Mouse (Mus musculus): ENCODE data around the gene Slc12a6. TPM values are rescaled to one million over a fixed set of nuclear protein-coding genes. Genes with fewer than 3 reads are reported as not detected.

Slc12a6 gene
- polyA plus RNA-seq (2012; rRNA removed), result 23.4 and 25.2 TPM in 2 replicates

DNA sequence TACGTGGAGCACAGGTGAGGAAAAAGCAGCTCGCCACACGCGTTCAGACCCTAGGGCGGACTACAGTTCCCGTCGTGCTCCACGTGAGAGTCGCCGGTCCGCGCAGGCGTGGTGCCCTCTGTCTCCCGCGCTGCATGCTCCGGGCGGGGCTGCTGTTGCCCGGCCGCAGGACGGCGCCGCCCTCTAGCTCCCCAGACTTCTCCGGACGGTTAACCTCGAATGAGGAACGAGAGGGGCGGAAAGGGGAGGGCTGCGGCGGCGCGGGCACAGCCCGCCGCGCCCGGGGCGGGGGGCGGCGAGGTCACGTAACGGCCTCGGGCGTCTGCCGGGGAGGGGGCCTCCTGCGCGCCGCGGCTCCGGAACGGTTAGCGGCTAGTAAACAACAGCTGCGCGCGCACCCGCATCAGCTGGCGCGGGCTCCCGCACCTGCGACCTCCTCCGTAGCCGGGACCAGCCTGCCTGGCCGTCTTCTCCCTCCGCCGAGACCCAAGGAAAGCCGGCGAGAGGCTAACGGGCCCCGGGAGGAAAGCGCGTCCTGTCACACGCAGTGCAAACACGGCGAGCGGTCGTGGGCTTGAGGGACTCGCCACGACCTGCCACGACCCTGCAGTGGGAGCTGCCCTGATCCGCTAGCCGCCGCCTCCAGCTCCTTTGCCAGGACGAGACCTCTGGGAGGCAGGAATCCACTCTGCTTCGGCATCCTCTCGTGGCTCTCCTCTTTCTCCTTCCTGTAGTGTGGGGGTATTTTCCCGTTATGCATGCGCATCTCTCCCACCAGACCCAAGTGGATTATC lies at the start of gene Slc12a6:
Gene Slc12a6 (plus strand): TSS at position 378 of the 794 bp plus-strand sequence.
- no peak for DNase-seq (ENCODE audit: low read depth)

DNA sequence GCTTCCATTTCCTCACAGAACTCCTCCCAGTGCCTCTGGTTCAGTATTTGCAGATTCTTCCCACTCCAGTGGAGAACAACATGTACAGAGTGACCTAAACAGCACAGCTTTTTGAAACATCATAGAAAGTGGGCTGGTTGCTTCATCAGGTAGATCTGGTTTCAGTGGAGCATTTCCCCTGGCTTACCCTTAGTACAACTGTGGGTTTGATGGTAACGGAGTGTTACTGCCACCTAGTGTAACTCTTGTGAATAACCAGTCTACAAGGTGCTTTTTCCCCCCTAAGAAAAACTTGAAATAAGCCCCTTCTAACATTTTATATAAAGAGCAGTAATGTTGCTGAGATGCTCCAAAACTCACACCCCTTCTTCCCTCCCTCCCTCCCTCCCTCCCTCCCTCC lies 49.6 kb upstream of the Slc12a6 start:
- DNase-seq (ENCODE audit: low read depth), result no peak

DNA sequence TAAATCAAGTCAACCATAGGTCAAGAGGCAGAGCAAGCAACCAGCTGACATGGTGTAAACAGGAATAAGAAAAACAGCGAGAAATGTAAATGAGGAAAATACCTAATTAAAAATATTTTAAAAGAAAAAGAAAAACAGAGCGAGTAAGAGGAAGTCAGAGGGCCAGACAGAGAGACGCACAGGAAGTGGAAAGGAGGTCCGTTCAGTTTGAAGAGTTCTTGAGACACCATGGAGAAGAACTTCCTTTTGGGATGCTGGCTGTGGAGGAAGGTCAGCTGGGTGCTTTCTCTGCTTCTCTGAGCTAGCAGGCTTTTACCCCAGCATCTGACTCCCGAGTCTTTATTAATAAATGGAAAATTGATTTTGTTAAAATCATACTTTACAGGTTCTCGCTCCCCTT lies 48.0 kb upstream of the Slc12a6 start:
- DNase-seq (ENCODE audit: low read depth), result no peak

DNA sequence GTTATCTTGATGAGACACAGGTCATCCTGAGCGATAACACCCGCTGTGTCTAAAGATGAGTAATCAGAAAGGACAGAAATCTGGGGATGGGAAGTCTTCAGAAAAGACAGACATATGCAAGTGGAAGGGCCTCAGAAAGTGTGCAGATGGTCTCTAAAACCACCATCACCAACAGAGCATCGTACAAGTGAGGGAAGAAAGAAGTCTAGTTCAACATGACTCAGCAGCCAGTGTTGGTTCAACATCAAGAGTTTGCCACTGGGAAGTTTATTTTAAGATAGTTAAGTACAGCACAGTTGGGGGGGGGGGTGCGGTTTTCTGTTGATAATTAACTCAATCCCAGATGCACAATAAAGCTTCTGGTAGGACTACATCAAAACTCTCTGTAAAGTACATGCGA lies 44.7 kb upstream of the Slc12a6 start:
- no peak for DNase-seq (ENCODE audit: low read depth)

DNA sequence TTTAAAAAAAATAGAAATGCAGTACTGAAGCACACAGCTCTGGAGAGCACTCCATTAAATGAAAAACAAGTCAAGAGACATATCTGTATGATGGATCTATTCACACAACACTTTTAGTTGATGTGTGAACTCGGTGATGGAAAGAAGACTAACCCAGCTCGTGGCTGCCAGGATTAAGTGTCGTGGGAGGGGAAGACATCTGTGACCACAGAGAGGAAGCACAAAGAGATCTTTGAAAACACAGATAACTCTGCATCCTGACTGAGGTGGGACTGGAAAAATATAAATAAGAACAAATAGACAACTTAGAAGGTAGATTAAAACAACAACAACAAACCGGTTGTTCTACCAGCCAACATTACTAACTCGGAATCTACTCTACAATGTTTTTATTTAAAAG lies 43.0 kb upstream of the Slc12a6 start:
- no peak for DNase-seq (ENCODE audit: low read depth)

DNA sequence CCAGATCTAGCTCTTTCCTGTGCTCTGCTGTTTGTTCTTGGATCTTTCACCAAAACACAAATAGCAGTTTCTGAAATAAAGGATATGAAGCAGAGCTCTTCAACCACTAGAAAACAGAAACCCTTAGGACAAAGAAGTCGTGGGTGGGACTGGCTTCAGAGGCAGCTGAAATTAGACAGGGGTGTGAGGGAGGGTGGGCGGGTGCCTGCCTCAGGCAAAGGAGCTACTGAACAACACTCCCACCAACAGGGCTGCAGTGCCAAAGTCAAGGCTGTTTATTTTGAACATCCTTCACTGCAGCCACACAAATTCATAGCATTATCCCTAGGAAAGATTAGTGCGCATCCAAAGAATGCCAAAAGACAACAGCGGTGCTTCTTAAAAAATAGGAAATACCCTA lies 41.3 kb upstream of the Slc12a6 start:
- no peak for DNase-seq (ENCODE audit: low read depth)

DNA sequence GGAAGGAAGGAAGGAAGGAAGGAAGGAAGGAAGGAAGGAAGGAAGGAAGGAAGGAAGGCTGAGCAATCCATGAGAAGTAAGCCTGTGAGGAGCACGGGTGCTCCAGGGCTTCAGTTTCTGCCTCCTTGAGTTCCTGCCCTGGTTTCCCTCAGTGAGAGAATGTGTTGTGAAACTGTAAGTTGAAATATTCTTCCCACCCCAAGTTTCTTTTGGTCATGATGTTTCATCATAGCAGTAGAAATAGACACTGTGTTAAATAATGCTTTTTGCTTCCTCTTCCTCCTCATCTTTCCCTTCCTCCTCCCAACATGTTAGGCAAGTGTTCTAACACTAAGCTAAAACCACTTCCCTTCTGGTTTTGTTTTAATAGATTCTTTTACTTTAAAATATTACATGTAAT lies 33.0 kb upstream of the Slc12a6 start:
- DNase-seq (ENCODE audit: low read depth), result no peak

DNA sequence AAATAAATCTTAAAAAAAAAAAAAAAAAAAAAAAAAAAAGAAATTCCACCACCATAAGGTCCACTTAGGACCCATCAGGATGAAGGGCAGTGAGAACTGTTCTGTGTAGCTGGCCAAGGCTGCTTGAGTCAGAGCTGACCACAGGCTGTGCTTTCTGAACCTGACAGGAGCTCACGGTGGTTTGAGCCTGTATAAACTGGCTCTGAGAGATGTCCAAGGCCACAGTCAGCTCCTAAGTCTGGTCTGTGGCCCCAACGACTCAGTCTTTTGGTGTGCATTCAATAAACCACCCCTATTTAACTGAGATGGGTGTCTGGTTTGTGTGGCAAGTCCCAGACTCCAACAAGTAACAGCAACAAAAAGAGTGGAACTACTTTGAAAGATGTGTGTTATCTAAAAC lies 29.0 kb upstream of the Slc12a6 start:
- no peak for DNase-seq (ENCODE audit: low read depth)

DNA sequence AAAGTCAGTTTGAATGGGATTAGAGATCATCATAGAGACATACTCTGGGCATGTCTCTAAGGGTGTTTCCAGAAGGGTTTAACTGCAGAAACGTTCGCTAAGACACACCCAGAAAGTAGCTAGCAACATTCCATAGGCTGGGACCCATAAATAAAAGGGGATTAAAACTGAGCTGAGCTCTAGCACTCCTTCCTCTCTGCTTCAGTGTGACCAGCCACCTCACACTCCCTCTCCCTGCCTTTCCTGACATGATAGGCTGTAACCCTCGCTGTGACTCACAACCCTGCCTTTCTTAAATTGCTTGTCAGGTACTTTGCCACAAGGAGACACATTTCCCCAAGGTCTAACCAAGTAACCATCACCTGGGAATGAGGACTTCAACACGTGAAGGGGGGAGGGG lies 27.6 kb upstream of the Slc12a6 start:
- DNase-seq (ENCODE audit: low read depth), result no peak

DNA sequence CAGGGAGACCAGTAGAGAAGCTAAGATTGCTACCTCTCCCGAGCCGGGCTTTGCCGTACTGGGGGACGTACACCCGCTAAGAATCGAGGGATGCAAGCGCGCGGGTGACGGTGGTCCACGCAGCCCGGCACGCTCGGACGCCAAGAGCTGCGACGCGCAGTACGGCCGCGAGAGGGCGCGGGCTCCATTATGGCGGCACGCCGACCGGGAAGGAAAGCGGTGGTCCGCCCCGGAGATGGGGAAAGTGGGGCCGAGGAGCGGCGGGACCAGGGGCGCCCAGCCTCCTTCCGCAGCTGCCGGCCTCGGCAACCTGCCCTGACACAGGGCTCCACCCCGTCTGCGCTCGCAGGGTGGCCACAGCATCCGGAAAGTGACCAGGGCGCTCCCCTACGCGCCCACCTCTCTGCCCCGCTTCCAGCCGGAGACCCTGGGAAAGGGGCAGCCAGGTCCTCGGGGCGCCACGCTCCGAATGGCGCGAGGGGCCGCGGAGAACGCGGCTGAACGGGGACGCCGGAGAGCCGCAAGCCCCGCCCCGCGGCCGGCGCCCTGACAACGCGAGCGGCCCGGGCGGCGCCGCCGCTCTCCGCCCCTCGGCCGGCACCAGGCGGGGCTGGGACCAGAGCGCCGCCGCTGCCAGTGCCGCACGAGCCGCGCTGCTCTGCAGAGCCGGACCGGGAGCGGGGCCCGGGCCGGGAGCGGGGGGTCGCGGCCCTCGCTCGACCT lies 26.3 kb upstream of the Slc12a6 start, which contains the start of gene Lpcat4:
Gene Lpcat4 (plus strand): TSS at position 257 of the 723 bp plus-strand sequence.
- no peak for DNase-seq (ENCODE audit: low read depth)

DNA sequence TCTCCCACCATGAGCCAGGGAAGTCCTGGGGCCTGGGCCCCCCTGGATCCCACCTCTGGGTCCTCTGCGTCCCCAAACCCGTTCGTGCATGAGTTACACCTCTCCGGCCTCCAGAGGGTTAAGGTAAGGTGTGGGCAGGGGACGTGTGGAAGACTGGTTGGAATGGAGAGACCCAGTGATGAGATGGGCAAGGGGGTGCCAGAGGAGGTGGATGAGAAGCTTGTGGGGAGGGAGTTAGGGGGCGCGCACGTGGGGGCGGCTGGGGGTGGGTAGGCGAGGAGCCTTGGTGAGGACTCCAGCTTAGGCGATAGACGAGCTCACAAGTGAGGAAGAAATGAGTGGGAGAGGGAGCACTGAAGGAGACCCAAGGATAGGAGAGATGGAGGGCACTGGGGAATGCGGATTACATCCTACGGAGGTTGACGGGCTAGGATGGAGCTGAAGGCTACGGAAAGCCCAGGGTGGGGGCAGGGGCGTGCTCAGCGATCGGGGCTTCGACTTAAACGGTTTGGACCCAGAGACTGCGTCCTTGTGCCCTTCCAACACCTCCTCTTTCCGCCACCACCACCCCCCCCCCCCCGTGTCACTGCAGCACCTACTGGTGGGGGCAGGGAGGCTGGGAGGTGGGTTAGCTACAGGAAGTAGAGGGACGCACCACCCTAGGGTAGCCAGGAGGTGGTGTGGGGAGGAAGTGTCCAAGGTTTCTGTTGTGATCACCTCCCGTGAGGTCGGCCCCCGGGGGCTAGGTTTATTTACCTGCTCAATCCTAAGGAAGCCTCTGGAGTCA lies 25.5 kb upstream of the Slc12a6 start:
- DNase-seq (ENCODE audit: low read depth), result no peak

DNA sequence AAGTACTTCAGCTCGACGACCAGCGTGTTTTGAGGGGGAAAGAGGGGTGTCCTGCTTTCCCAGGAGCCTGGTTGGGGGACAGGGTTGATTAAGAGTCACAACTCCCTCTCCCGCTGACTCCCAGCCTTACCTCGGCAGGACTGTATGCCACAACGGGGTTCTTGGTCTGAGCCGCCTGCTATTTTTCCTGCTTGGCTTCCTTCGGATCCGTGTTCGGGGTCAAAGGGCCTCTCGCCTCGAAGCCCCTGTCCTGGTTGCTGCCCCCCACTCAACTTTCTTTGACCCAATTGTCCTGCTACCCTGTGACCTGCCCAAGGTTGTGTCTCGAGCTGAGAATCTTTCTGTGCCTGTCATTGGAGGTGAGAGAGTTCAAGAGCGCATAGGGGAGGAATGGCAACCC lies 23.8 kb upstream of the Slc12a6 start:
- DNase-seq (ENCODE audit: low read depth), result no peak

DNA sequence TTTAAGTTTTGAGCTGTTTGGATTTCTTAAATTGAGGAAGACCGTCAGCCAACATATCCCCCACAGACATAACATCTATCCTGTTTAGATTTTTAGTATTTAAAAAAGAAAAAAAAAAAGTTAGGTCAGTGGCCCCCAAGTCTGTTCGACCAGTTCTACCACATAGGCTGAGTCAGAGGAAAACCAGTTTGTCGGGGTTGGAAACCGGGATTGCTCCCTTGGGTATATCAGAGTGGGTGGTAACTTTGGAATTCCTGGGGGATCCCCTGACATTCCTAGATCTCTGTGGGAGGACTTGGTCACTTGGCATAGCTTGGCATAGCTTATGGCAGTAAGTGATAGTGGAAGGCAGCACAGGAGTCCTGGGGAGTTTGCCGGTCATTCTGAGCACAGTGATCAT lies 20.3 kb upstream of the Slc12a6 start:
- DNase-seq (ENCODE audit: low read depth), result no peak

DNA sequence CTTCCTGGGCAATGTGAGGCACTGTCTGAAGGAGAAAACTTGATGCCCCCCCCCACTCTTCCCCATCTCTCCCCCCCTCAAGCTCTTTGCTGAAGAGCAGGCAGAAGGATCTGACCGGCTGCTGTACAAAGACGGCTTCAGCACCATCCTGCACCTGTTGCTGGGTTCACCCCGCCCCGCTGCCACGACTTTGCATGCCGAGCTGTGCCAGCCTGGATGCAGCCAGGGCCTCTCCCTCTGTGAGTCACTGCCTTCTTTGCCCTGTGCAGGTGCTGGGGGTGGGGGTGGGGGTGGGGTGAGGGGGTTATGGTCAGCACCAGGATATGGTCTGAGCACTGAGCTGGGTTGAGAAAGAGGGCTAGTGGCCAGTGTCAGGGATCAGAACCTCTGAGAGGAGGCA lies 19.4 kb upstream of the Slc12a6 start:
- DNase-seq (ENCODE audit: low read depth), result no peak

DNA sequence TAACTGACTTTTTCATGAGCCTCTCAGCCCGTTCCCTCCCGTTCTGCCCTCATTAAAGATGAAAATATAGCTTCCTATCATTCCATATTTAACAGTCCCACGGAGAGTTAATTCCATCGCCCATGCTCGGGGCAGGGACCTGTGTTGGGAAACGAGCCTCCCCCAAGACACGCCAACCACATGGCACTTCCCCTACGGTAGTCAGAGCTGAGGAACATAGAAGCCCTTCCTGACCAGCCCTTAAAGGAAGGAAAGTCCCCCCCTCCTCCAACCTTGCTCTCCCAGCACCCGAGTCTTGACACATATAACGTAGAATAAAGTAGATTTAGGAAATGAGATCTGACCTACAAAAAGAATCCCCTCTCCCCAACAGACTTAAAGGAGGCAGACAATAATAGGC lies 18.3 kb upstream of the Slc12a6 start:
- DNase-seq (ENCODE audit: low read depth), result no peak

DNA sequence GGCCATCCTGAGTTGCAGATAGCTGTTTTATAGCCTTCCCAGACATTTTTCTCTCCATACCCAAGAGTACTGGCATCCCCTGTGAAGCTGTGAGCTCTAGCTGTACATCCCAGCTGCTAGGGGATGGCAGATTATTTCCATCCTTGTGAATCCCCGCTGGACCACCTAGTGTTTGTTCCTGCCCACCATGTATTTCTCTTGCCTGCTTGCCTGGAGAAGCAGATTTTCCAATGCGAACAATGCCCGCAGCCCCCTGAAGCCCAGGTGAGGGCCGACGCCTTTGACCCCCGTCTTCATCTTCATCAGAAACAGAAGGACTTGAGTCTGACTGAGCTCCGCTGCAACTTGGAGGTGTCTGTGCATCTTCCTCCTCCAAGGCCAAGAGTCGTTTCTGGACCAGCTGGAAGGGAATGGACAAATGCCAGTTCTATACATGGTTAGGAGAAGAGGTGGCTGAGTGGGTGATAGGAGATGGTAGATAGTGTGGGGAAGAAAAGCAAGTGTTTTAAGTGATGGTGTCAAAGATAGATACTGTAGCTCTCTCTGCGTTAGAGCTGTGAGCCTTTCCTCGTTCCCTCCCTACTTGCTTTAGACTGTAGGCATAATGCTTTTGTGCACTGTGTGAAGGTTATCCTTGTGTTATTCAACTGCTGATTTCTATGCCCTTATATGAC lies 15.7 kb upstream of the Slc12a6 start:
- no peak for DNase-seq (ENCODE audit: low read depth)

DNA sequence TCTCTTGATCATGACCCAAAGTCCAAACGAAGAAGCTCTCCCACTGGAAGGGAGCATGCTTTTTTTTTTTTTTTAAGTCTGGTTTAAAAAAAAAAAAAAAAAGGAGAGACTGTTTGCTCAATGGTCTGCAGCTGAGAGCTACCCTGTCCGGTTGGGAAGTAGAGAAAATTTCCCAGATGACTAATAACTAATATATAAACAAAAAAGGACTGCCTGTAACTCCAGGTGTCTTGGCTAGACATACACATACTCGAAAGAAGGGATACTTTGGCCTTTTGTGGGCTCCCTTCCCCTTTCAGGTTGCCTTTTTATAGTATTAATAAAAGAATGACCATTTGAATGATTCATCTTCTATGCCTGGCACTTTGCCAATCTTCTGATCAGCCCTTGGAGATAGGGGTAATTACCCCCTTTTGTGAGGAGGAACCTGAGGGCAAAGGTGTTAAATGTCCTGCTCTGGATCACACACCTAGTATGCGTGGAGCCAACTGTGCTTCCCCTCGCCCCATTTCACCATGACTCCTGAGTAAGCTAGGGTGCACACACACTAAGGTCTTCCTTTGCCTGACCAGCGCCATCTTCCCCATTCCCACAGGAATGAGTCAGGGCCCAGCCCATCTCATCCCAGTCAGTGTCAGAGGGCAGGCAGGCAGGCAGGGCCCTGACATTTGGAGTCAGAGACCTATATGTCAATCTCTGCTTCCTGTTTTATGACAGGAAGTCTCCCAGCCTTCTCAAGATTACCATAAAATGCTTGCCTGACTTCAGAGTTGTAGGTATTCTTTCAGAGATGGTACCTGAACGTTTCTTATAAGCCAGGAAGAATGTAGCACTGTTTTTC lies 10.7 kb upstream of the Slc12a6 start:
- no peak for DNase-seq (ENCODE audit: low read depth)

DNA sequence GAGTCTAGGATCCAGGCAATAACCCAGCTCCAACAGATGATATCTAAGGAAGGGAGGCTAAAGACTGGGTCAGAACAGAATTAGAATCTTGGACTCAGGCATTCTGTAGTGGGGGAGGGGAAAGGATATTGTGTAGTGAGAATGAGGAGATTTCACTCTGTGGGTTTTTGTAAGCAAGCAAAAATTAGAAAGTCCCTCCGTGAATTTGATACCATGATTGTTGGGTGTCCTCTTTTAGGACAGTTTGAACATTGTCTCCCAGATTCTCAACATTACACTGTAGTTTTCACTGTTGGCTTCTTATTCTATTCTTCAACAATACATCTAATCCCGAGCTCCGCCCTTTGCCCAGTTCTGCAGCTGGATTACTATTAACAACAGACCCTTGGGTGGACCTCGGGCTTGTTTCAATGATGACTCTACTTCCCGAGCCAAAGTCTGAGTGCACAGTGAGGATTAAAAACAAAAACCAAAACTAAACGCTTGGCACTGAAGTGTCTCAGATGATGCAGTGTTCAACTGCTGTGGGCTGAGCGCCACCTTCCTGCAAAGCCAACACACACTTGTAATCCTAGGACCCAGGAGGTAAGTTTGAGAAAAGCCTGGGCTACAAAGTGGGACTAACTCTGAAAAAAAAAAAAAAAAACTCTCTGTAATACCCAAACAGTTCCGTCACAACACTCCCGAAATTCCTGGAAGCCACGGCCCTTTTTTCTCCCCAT lies 6.2 kb upstream of the Slc12a6 start, which contains the start of gene Nutm1:
Gene Nutm1 (minus strand): TSS at position 51 of the 722 bp plus-strand sequence.
- DNase-seq (ENCODE audit: low read depth), result no peak

DNA sequence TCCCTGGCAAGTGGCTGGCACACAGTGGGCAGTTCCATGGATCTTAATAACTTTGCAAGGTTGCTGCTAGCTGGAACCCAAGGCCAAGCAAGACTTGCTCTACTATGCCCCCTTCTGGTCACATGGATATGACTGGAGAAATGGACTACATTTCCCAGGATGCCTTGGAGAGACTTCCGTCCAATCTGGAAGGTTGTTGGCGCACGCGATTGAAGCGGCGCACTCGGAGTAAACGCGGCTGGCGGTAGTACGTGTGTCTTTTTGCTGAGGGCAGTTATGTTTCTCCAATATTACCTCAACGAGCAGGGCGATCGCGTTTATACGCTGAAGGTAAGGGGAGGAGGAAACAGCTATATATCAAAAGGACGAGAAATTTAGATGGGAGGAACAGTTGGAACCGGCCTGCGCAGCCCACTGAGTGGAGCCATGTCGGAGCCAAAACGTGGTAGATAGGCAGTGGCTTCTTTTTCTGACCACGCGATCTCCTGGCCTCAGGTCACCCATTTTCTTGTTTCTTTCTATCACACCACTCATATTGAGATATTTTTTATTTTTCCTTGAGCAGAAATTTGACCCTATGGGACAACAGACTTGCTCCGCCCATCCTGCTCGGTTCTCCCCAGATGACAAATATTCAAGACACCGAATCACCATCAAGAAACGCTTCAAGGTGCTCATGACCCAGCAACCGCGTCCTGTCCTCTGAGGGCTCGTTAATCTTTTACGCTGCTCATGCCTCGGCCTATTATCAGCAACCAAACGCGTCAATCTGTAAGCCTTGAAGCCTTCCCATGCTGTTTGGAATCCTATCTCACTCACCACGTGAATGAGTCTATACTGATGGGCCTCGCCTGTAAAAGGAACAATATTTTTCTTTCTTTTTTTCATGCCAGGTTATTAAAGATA lies 3.6 kb upstream of the Slc12a6 start, which contains the start of gene Nop10:
Gene Nop10 (plus strand): TSS at position 179 of the 906 bp plus-strand sequence.
- no peak for DNase-seq (ENCODE audit: low read depth)

Data from gonadal fat pad, adult 2 months (tissue).